Mouse (Mus musculus) Patski (cell line): ENCODE measurements around the gene Cul1. TPM values are rescaled to one million over a fixed set of nuclear protein-coding genes. Genes with fewer than 3 reads are reported as not detected.

Experiments
- ATAC-seq: fragments of 100-300 bp; one replicate; pipeline ENCODE4 v1.8.0; 2021
- CTCF ChIA-PET: fragments of 350-600 bp; sonication (Branson Sonifier 250); formaldehyde crosslinking; loops from one replicate; lab custom pipeline; 2022; ENCODE audit warnings: inconsistent platforms; lab: Charles Lee
- POLR2A ChIA-PET: fragments of 350-600 bp; sonication (Branson Sonifier 250); formaldehyde crosslinking; loops from one replicate; lab custom pipeline; 2022; ENCODE audit warnings: antibody characterized with exemption, inconsistent platforms; lab: Charles Lee
- DNase-seq: peaks from one replicate; pipeline ENCODE4 v3.0.0-alpha.2; 2011; ENCODE audit warnings: low read depth, low spot score
- H3K27me3 ChIP-seq: fragments of 371-371 bp; one replicate; pipeline ENCODE4 v1.5.1; 2021
- CTCF ChIP-seq: fragments of 100-300 bp; IDR thresholded peaks from one replicate; pipeline ENCODE4 v1.5.1; 2021
- in situ Hi-C: fragments of 300-500 bp; cut with MboI; formaldehyde crosslinking; loops from 3 replicates; pipeline ENCODE4 v1.11.1; 2018; ENCODE audit warnings: low pct_unique_long_range_greater_than_20kb, mixed read lengths
- polyA plus RNA-seq: library from polyadenylated mRNA; unstranded; gene quantifications from one replicate; pipeline ENCODE4 v1.2.3, GENCODE M21; 2021

The Cul1 gene
- polyA plus RNA-seq, 1 experiment from 2014 or later: 134 TPM

DNA sequence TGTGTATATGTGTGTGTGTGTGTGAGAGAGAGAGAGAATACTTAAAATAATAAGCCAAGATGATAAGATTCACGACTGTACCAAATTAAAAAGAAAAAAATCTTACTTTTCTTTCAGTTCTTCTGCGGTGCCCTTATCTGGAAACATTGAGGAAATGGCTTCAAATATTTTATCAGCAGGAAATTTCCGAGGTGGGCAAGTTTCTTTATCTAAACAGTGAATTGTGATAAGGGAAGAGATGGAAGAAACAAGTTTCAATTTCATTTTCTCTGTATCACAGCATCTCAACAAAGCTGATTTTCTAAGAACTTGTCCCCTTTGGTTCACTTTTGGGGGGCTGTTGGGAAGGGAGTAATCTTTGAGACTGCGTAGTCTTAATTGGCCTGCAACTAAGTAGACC is 99.1 kb downstream of the Cul1 start:
- no peak for DNase-seq
- ChIA-PET CTCF (no interaction called here), POLR2A (no interaction called here)
- in situ Hi-C loops: no loop called here
- no peak for ATAC-seq
- no peaks in the 10 kb centered on the region for H3K27me3 ChIP-seq
- TF ChIP-seq CTCF: no peak

DNA sequence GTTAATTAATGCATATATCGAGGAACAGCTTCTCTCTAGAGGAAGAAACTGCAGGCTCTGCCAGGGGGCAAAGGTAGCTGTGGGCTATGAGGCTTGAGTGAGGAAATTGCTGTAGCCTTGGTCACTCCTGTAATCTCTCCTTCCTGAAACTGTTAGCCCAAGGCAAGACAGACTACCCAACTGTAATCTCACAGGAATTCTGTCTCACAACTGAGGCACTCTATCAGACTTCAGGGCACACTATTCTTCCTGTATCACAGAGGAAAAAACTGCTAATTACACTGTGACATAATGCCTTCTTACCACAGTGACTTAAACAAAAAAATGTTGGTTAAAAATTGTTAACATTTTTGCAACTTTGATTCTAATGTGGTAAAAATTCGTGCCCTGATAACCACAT is 106.1 kb downstream of the Cul1 start:
- in situ Hi-C loops: no loop called here
- POLR2A ChIA-PET: no interaction called here
- CTCF ChIA-PET: interaction anchor here (1.1 to 2.5 kb wide), 3 partner anchors 13 to 32 kb away, joined by 4 to 16 read pairs (median 7); no protein-coding TSS in a partner anchor
- ATAC-seq (peak; percentile 91), DNase-seq (peak; percentile 64)
- no peaks in the 10 kb centered on the region for H3K27me3 ChIP-seq
- no peak for TF ChIP-seq CTCF

GRCm38 (mm10) chr6:47560407-47560806 is 107.2 kb downstream of the Cul1 start:
- ChIA-PET POLR2A (no interaction called here), CTCF (interaction anchor here (0.6 to 2.5 kb wide), 5 partner anchors 11 to 91 kb away, joined by 3 to 16 read pairs (median 4); no protein-coding TSS in a partner anchor)
- DNase-seq: no peak
- no peaks in the 10 kb centered on the region for H3K27me3 ChIP-seq
- in situ Hi-C loops: no loop called here
- no peak for ATAC-seq
- TF ChIP-seq CTCF: no peak

- ChIA-PET CTCF (interaction anchor here (0.7 to 2.5 kb wide), 6 partner anchors 11 to 91 kb away, joined by 3 to 16 read pairs (median 4); no protein-coding TSS in a partner anchor), POLR2A (no interaction called here)
- no peak for TF ChIP-seq CTCF
- in situ Hi-C loops: no loop called here
- ATAC-seq (no peak), DNase-seq (no peak)
- H3K27me3 ChIP-seq: no peaks in the 10 kb centered on the region
Observed at GRCm38 (mm10) chr6:47560846-47561245, 107.6 kb downstream of the Cul1 start.

- CTCF ChIA-PET: interaction anchor here (1.1 to 2.5 kb wide), 5 partner anchors 10 to 90 kb away, joined by 3 to 16 read pairs (median 4); no protein-coding TSS in a partner anchor
- no peaks in the 10 kb centered on the region for H3K27me3 ChIP-seq
- DNase-seq (no peak), ATAC-seq (no peak)
- POLR2A ChIA-PET: no interaction called here
- in situ Hi-C loops: no loop called here
- peak; percentile 30 for TF ChIP-seq CTCF
Observed at GRCm38 (mm10) chr6:47561426-47561825, 108.2 kb downstream of the Cul1 start.

GRCm38 (mm10) chr6:47565326-47566035 is 112.3 kb downstream of the Cul1 start:
- H3K27me3 ChIP-seq: no peaks in the 10 kb centered on the region
- in situ Hi-C loops: no loop called here
- CTCF ChIA-PET: interaction anchor here (3.0 kb wide), 1 partner anchor 11 kb away, joined by 10 read pairs; no protein-coding TSS in a partner anchor
- no peak for TF ChIP-seq CTCF
- POLR2A ChIA-PET: no interaction called here
- DNase-seq (no peak), ATAC-seq (no peak)

GRCm38 (mm10) chr6:47572887-47573286 is 119.7 kb downstream of the Cul1 start:
- H3K27me3 ChIP-seq: no peaks in the 10 kb centered on the region
- ATAC-seq: no peak
- CTCF ChIA-PET: interaction anchor here (1.0 to 4.1 kb wide), 3 partner anchors 11 to 13 kb away, joined by 3 to 16 read pairs (median 7); no protein-coding TSS in a partner anchor
- no peak for DNase-seq
- no peak for TF ChIP-seq CTCF
- POLR2A ChIA-PET: no interaction called here
- in situ Hi-C loops: no loop called here

Other genes with a start within 250 kb of the Cul1 start
- 125 TPM for gene Ezh2, start 141.9 kb downstream of the Cul1 start, polyA plus RNA-seq